Mouse (Mus musculus) C2C12 (cell line): ENCODE data around the gene Gm20388.

ENCODE experiments used
- CEBPB ChIP-seq: IDR thresholded peaks from one replicate; pipeline ENCODE4 v1.6.1; 2011; ENCODE audit warnings: low read depth, mild to moderate bottlenecking, control low read depth, moderate library complexity
- CTCF ChIP-seq: IDR thresholded peaks from one replicate; pipeline ENCODE4 v1.5.1; 2011; ENCODE audit not compliant: control insufficient read depth, insufficient read depth, insufficient read length
- FOSL1 ChIP-seq: IDR thresholded peaks from one replicate; pipeline ENCODE4 v1.8.0; 2011; ENCODE audit warnings: mild to moderate bottlenecking, low read length; ENCODE audit not compliant: poor library complexity, insufficient read depth, severe bottlenecking
- MAX ChIP-seq: IDR thresholded peaks from one replicate; pipeline ENCODE4 v1.6.1; 2011; ENCODE audit warnings: mild to moderate bottlenecking, control low read depth
- MYOD1 ChIP-seq: IDR thresholded peaks from one replicate; pipeline ENCODE4 v1.6.1; 2011; ENCODE audit warnings: low read depth; ENCODE audit not compliant: control insufficient read depth, insufficient read length
- MYOG ChIP-seq: IDR thresholded peaks from one replicate; pipeline ENCODE4 v1.6.1; 2011; ENCODE audit not compliant: control insufficient read depth, insufficient read length; ENCODE audit errors: extremely low read depth
- USF1 ChIP-seq: IDR thresholded peaks from one replicate; pipeline ENCODE4 v1.6.1; 2011; ENCODE audit warnings: low read depth, mild to moderate bottlenecking, control low read depth, moderate library complexity

- no peak for TF ChIP-seq MYOG
- TF ChIP-seq MAX = no peak
- no peak for TF ChIP-seq CTCF
- no peak for TF ChIP-seq USF1
- TF ChIP-seq CEBPB = no peak
- TF ChIP-seq FOSL1 = no peak
- TF ChIP-seq MYOD1 = no peak
Measured at GRCm38 (mm10) chr8:120189440-120189839, 278.8 kb downstream of the Gm20388 start.
